Mouse (Mus musculus): Measurements from ENCODE around the gene Jpt1.
A peak's percentile ranks its signal among the peaks of the same experiment; 100 is the strongest.
"Not testable (repeated sequence)": the region's sequence is repeated elsewhere in the genome, so short reads cannot be mapped to it uniquely, and the experiment has no call there.

Gene Jpt1

DNA sequence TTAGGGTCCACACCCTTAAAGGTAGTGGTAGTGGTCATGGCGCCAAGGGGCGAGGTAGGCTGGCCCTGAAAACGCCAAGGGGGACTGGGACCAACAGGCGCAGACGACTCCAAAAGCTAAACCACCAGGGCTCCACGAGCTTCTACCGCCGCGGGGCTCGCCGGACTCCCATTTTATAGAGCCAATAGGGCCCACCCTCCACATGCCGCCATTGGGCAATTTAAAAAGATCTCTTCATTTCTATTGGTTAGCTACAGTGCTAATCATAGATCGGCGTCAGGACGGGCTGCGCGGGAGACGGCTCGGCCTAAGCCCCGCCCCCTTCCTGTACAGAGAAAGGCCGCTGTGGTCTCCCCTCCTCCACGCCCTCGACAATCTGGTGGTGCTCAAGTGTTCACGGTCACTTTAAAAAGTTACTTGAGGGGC, at the start of gene Jpt1:
Jpt1 (minus strand) TSS at position 150 of the 426 bp plus-strand sequence.
- DNase-seq (ENCODE audit: low read depth): peak; percentile 97

DNA sequence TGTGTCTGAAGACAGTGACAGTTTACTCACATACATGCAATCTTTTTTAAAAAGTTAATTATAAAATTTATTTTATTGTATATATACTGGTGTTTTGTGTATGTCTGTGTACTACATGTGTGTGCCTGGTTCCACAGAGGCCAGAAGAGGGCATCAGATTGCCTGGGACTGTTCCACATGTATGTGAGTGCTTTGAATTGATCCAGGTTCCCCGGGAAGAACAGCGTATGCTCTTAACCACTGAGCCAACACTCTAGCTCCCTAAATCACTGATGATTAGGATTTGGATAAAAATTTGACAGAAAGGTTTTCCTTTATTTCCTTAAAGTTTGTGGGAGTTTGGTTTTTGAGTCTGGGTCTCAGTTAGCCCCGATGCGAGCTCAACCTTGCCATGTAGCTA, 49.2 kb upstream of the Jpt1 start:
- peak; percentile 27 for DNase-seq (ENCODE audit: low read depth)

- DNase-seq (ENCODE audit: low read depth): no peak
Measured at GRCm38 (mm10) chr11:115555717-115556116, 41.5 kb upstream of the Jpt1 start.

GRCm38 (mm10) chr11:115552783-115553182, 38.6 kb upstream of the Jpt1 start:
- peak; percentile 44 for DNase-seq (ENCODE audit: low read depth)

DNA sequence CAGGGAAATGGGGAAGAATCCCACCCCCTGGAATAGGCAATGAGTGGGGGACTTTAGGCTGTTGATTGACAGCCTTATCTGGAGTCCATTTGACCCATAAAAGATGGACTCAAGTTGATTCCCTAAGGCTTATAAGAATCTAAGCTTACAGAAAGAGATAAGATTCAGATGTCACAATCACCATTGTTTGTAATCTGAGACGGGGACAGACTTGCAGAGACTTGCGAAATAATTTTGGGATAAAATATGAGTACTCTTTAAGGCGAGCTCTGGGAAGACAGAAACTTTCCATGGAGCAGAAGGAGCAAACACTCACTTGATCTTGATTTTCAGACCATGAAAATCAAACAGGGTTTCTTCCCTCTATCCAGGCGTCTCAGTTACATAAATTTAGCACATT, 29.4 kb upstream of the Jpt1 start:
- DNase-seq (ENCODE audit: low read depth): peak; percentile 40

- DNase-seq (ENCODE audit: low read depth): no peak
Measured at GRCm38 (mm10) chr11:115538045-115538444, 23.9 kb upstream of the Jpt1 start.

DNA sequence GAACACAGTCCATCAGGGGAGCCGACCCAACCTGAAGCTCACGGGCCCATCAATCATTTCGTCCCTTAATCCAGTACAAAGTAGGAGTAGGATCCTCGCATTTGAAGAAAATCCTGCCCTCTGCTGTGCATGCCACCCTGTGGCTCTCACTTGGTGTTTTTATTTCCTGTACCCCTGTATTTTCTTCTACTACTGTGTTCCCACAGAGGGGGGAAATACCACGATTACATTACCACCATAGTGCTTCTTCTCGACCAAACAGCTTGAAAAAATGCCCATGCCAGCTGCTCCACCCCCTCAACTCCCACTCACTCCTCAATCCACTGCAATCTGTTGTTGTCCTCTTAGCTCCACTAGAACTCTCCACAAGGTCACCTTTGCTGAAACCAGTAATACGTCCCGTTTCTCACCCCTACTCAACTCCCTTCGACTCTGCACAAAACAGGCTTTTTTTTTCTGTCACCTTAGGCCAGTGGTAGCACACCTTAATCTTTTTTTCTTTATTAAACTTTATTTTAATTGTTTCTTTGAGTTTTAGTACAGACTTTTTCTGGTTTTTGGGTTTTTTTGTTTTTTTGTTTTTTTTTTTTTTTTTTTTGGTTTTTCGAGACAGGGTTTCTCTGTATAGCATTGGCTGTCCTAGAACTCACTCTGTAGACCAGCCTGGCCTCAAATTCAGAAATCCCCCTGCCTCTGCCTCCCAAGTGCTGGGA, 22.8 kb upstream of the Jpt1 start:
- DNase-seq (ENCODE audit: low read depth): peak; percentile 57

GRCm38 (mm10) chr11:115536038-115536681, 22.0 kb upstream of the Jpt1 start, which contains the start of gene Sumo2:
Sumo2 (minus strand) TSS chr11:115536276.
- DNase-seq (ENCODE audit: low read depth): peak; percentile 99

DNA sequence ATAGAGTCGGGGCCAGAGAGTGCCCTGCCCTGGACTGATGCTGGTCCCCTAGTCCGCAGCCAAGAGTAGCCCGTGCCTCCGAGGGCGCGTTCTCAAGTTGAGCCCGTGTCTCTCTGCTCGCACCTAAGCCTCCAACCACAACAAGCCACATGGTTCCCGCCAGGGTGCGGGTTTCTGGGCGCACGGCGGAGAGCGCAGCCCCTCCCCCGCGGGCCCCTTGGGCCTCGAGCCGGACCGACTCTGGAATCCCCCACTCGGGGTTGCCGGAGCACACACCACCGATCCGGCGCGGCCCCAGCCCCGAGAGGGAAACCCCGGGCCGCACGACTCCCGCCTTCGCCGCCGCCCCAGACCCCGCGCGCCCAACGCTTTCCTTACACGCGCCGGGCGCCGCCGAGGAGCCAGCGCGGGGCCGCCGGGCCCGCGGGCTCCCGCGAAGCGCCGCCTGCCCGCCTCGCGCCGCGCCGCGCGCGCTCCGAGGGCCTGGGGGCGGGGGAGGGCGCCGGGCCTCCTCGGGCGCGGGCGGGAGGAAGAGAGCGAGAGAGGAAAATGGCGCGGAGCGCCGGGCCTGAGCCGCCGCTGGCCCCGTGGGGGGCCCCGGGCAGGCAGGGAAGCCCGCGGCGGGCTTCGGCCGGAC, 21.3 kb upstream of the Jpt1 start:
- peak; percentile 82 for DNase-seq (ENCODE audit: low read depth)

DNA sequence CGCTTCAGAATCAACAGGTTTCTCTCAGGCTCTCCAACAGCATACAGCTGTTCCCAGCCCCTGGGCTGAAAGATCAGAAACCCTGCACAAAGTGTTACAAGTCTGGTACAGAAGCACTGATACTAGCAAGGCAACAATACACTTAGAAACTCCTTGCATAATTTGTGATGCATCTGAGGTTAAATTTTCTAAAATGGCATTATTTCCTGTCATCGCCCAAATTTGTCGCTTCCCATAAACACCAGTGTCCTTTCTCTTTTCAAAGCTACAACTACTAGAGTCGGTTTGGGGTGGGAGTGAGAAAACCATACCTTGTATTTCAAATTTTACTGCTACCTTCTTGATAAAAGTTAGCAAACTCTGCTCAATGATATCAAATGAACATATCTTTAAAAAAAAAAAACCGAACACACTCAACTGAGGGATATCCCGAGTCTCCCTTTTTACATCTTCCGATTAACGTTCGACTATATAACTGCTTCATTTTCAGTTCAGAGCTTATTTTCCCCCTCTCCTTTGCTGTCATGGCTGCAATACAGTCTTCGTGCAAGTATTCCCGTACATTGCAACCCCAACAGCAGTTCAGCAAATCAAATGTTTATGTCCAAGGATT, 20.7 kb upstream of the Jpt1 start:
- peak; percentile 45 for DNase-seq (ENCODE audit: low read depth)

DNA sequence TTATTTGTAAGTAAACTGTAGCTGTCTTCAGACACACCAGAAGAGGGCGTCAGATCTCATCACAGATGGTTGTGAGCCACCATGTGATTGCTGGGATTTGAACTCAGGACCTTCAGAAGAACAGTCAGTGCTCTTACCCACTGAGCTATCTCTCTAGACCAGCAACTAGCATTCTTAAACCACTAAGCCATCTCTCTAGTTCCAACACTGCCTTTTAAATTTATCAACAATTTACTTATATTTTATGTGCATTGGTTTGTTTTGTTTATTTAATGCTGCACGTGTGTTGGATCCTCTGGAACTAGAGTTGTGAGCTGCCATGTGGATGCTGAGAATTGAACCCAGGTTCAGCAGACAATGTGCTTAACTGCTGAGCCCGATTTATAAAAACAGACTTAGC, 12.3 kb upstream of the Jpt1 start:
- not testable (repeated sequence) for DNase-seq (ENCODE audit: low read depth)

DNA sequence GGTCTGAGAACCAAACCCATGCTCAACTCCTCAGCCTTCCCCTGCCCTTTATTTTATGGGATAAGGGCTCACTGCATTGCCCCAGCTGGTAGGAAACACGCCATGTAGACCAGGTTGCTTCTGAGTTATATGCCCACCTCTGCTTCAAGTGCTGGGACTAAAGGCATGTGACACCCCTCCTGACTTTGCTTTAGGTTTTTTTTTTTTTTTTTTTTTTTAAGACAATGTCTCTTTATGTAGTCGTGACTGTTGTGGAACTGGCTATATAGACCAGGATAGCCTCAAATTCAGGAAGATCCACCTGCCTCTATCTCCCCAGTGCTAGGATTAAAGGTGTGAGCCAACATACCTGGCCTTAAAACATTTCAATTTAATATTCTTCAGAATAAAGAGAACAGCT, 8.5 kb upstream of the Jpt1 start:
- no peak for DNase-seq (ENCODE audit: low read depth)

DNA sequence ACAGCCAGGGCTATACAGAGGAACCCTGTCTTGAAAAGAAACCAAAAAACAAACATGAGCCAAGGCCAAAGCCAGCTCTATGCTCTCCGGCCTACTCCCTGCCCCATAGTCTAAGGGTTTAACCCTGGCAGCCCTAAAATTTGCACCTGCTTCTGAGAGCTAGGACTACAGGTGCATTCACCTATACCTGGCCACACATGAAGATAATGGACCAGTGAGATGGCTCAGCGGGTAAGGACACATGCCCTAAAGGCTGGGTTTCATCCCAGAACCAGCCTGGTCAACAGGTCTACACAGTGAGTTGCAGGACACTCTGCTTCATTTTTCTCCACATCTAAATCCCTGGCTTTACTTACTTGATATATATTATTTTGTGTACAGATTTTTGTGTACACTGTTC, 8.1 kb upstream of the Jpt1 start:
- no peak for DNase-seq (ENCODE audit: low read depth)

DNA sequence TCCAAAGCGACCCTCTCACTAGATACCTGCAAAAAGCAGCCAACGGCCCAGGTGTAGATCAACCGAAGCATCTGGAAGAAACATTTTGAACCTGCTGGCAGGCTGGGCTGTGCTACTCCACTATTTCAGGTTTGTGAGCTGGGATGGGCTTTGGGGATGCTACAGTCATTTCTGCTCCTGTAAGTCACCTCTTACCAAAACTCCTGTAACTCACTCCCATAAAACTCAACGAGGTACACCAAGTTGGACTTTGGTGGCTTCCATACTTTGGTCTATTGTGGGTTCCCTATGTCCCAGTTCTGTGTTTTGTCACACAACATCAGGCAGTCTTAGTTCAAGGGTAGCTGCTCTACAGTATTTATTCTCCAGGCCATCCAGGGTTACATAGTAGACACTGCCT, 6.9 kb upstream of the Jpt1 start:
- no peak for DNase-seq (ENCODE audit: low read depth)

DNA sequence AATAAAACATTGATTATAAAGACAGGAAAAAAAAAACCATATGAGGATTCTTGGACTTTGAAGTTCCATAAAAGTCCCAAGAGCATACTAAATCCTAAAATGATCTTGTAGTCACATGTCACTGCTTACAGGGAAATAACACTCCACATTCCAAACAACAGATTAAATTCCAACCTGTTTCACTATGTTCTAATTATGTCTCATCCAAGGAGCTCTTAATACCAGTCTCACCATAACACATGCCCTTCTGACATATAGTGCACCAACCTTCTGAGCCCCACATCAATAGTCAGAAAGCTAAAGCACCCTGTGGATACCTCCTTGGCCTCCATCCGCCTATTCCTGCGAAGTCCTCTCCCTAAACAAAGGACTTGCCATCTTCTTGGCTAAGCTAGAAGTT, 6.0 kb upstream of the Jpt1 start:
- no peak for DNase-seq (ENCODE audit: low read depth)

- no peak for DNase-seq (ENCODE audit: low read depth)
Measured at GRCm38 (mm10) chr11:115519581-115519980, 5.4 kb upstream of the Jpt1 start.

GRCm38 (mm10) chr11:115518693-115519092, 4.5 kb upstream of the Jpt1 start:
- no peak for DNase-seq (ENCODE audit: low read depth)

DNA sequence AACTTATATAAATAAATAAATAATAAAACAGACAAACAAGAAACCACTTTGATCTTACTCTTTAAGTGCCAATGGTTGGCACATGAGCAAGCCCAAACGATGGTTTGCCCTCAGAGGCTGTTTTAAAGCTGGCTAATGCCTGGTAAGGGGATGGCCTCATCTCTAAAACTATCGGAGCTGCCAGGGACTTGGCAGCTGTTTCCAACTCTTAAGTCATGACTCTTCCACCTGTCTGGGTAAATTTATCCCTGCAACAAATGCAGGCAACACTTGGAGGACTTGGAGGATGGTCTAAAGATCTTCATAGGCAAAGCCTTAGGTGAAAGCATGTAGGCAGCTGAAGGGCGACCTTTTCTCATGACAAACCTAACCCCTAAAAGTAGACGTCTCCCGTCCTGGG, 2.8 kb upstream of the Jpt1 start:
- no peak for DNase-seq (ENCODE audit: low read depth)

GRCm38 (mm10) chr11:115515021-115515420, 834 bp upstream of the Jpt1 start:
- DNase-seq (ENCODE audit: low read depth): no peak

- DNase-seq (ENCODE audit: low read depth): peak; percentile 43
Measured at GRCm38 (mm10) chr11:115513271-115514237, 633 bp downstream of the Jpt1 start.

DNA sequence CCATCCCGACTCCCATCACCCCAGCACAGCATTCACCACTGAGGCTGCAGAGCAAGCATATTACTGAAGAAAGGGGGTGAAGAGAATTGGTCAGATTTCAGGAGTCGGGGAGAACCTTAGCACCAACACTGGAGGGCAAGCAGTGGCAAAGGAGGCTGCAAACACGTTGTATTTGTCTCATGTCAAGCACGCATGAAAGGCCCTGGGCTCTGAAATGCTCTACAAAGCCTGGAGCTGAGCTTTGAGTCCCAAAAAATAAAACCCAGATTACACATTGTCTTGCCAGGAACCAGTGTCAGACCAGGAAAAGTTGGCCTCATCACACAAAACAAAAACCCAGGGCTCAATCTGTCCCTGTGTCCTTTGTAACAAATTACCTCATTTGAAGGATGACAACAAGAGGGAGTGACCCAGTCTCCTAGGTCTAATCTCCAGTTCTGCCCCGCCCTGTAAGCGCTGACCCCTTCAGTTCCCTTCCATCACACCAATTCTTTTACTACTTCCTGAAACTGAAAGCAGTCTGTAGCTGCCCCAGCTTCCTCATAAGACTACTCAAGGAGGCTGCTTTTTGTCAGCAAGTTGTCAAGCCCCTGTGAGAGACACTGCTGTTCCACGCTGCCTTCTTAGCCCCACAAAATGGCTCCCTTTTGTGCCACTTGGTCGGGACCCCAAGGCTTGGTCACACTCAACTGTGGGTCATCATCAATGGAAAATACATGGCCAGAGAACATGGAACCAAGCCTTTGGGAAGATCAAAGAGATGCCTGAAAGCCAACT, 1.6 kb downstream of the Jpt1 start:
- peak; percentile 16 for DNase-seq (ENCODE audit: low read depth)

Data from NIH3T3 (cell line).